Mouse (Mus musculus): Measurements from ENCODE around the gene Lrrc10b.
A peak's percentile ranks its signal among the peaks of the same experiment; 100 is the strongest.

The Lrrc10b gene

DNA sequence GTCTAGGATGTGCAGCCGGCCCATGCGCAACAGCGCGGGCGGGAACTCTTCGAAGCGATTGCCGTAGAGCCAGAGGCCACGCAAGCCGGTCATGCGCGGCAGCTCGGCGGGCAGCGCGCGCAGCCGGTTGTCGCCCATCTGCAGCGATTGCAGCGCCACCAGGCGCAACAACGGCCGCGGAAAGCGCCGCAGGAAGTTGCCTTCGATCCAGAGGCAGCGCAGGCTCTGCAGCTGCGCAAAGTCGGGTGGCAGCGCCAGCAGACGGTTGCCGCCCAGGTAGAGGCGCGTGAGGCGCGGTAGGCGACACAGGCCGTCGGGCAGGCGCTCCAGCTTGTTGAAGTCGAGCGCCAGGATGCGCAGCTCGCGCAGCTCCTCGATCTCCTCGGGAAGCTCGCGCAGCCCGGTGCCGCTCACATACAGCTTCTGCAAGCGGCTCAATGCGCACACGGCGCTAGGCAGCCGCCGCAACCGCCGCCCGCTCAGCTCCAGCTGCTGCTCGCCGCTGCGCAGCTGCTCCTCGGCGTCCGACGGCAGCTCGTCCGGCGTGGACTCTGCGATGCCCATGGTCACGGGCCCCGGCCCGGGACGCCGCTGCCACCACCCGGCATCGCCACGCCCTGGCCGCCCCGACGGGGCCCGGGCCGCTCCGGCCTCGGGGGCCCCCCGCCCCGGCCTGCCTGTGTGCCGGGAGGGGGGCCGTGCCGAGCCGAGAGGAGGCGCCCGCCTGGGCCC is at the start of gene Lrrc10b:
Gene Lrrc10b (minus strand): TSS at position 722 of the 732 bp plus-strand sequence.
- peak; percentile 71 to 78 for DNase-seq (ENCODE audit: low spot score in 2 of 2)

DNA sequence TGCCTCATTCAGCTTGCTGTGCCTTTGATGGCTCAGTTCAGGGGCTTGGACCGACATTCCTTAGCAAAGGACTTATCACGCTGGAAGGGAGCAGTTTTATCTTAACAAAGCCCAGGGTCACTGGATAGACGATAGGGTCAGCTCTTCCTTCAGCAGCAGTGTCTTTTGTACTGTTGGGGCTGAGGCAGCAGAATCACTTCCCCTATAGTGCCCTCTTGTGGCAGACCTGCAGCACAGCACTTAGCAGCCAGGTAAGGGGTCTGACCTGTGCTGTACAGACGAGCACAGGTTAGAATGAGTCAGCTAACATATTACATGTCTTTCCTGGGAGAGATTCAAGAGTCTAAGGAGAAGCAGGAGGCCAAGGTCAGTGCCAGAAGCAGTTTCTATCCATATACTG is 45.3 kb upstream of the Lrrc10b start:
- no peak for DNase-seq (ENCODE audit: low spot score in 2 of 2)

- DNase-seq (ENCODE audit: low spot score in 2 of 2), result no peak
Observed at GRCm38 (mm10) chr19:10500581-10500980, 43.3 kb upstream of the Lrrc10b start.

- no peak for DNase-seq (ENCODE audit: low spot score in 2 of 2)
Observed at GRCm38 (mm10) chr19:10497512-10498160, 40.4 kb upstream of the Lrrc10b start.

DNA sequence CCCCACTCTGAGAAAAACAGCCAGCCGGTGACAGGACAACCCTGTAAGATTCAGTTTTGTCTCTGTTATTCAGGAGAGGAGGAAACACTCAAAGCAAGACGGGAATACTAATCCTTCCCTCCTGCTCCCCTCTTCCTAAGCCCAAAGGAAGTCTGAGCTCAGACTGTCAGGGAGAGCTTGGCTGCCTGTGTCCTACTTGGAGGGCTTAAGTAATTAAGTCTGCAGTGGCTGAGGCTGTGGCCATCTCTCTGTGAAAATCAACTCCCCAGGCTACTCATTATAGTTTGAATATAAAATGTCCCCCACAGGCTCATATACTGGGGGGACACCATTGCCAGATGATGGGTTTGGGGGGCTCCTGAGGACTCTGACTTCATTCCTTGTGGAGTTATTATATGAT is 39.7 kb upstream of the Lrrc10b start:
- DNase-seq (ENCODE audit: low spot score in 2 of 2), result no peak

GRCm38 (mm10) chr19:10495670-10496069 is 38.4 kb upstream of the Lrrc10b start:
- no peak for DNase-seq (ENCODE audit: low spot score in 2 of 2)

DNA sequence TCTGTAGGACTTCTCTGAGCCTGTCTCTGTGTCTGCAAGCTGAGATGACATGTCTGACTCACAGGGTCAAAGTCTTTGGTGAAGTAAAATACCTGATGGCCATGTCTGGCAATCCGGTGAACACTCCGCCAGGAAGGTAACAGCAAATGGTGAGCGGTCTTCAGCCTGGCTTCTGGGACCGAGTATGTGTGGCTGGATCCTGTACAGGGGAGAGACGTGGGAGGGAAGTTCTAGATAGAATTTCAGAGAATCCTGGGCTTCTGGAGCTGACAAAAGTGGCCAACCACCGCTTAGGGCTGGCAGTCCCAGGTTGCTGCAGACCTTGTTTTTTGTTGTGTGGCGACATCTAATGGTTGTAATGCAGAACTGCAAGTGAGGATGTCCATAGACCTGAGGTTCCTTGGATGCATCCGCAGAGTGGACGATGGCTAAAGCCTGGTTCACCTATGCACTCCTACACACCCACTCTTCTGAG is 29.0 kb upstream of the Lrrc10b start:
- DNase-seq (ENCODE audit: low spot score in 2 of 2), result peak in 1 of 2 experiments; percentile 75

- DNase-seq (ENCODE audit: low spot score in 2 of 2), result no peak
Observed at GRCm38 (mm10) chr19:10482703-10483102, 25.4 kb upstream of the Lrrc10b start, which contains the start of gene Ppp1r32. Gene Ppp1r32 (minus strand): TSS chr19:10482928.

DNA sequence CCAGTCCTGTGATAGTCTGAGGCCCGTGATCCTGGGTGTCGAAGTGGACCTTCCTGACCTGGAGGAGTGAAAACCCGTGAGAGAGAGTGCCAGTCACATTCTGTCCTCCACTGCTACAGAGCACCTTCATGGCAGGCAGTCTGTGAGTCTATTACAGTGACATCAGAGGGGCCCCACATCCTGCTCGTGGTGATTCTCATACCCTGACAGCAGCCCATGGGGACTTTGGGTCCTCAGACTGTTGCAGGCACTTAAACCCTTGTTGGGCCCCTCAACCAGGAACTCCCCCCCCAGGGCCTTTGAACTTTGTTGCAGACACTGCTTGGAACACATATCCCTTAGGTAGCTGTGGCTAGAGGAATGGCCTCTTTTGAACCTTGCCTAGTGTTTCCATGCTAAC is 22.3 kb upstream of the Lrrc10b start:
- DNase-seq (ENCODE audit: low spot score in 2 of 2), result no peak

- no peak for DNase-seq (ENCODE audit: low spot score in 2 of 2)
Observed at GRCm38 (mm10) chr19:10473779-10474178, 16.5 kb upstream of the Lrrc10b start.

- DNase-seq (ENCODE audit: low spot score in 2 of 2), result peak; percentile 30 to 49
Observed at GRCm38 (mm10) chr19:10472958-10473357, 15.7 kb upstream of the Lrrc10b start.

DNA sequence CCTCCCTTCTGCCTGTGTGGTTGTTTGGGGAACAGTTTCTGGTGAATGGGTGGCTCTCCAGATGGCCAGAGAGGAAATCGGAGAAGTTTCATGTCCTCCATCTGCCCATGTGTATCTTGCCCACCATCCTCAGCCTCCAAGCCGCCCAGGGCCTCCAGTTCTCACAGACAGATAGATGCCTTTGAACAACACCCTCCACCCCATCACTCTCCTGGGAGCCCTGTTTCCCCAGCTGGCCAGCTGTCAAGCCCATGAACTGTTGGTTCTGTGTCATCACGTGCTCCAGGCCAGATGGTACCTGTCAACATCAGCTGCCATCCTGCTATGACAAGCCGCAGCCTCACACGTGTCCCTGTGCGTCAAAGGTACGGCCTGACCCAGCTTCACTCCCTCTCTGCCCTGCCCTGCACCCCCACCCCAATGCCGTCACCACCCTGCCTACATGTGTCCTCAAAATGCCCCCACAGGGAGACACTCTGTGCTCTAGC is 11.9 kb upstream of the Lrrc10b start:
- DNase-seq (ENCODE audit: low spot score in 2 of 2), result peak; percentile 28 to 48

DNA sequence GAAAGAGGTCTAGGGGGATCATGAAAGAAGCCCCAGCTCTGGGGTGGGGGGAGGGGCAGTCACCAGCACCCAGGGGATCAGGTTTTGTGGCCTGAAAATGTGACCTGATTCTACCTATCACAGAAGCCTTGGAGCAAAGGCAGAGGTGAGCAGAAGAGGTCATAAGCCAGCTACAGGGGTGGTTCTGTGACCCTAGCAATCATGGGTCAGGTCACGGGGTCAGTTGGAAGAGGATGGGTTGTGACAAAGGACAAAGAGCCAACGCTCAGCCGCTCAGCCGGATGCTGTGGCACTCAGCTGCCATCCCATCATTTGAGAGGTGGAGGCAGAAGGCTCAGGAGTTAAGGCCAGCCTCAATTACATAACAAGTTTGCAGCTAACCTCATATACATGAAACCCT is 7.2 kb upstream of the Lrrc10b start:
- DNase-seq (ENCODE audit: low spot score in 2 of 2), result no peak

DNA sequence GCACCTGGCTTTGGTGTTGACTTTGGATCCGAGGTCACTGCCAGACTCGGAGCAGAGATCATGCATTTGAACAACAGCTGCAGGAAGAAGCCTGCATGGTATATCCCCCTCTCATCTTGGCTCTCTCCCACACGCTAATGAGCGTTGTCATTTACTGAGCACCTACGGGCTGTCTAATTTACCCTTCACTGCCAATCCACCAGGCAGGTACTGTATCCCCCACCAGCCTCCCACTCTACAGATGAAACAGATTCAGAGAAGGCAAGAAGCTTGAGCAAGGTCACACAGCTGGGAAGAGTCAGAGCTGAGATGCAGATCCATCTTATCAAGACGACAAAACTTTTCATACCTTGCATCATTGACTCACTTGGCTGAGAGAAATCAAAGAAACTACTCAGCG is 4.3 kb upstream of the Lrrc10b start:
- no peak for DNase-seq (ENCODE audit: low spot score in 2 of 2)

GRCm38 (mm10) chr19:10459907-10460306 is 2.6 kb upstream of the Lrrc10b start:
- no peak for DNase-seq (ENCODE audit: low spot score in 2 of 2)

- DNase-seq (ENCODE audit: low spot score in 2 of 2), result peak; percentile 39 to 56
Observed at GRCm38 (mm10) chr19:10458096-10458495, 823 bp upstream of the Lrrc10b start.

- DNase-seq (ENCODE audit: low spot score in 2 of 2), result no peak
Observed at GRCm38 (mm10) chr19:10457484-10457800, 169 bp upstream of the Lrrc10b start.

GRCm38 (mm10) chr19:10455437-10455806 is 1.9 kb downstream of the Lrrc10b start:
- DNase-seq (ENCODE audit: low spot score in 2 of 2), result no peak

- DNase-seq (ENCODE audit: low spot score in 2 of 2), result no peak
Observed at GRCm38 (mm10) chr19:10454718-10455436, 2.4 kb downstream of the Lrrc10b start.

GRCm38 (mm10) chr19:10449708-10450107 is 7.6 kb downstream of the Lrrc10b start:
- peak; percentile 75 to 89 for DNase-seq (ENCODE audit: low spot score in 2 of 2)

- no peak for DNase-seq (ENCODE audit: low spot score in 2 of 2)
Observed at GRCm38 (mm10) chr19:10449190-10449589, 8.1 kb downstream of the Lrrc10b start.

DNA sequence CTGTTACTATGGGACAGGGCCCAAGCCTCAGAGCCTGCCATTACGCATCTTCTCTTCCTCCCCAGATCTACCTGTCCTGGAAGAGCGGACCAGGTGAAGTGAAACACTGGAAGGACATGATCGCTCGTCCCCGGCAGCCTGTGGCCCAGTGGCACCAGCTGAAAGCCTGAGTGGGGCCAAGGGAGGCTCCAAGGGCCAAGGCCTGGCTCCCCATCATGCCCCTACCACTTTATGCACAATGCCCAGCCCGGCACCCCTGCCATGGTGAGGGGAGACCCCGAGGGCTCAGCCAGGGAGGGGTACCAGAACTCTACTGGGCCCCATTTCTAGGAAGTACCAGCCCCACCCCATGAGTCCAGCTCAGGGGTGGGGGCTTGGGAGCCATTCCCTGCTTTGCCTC is 9.0 kb downstream of the Lrrc10b start:
- no peak for DNase-seq (ENCODE audit: low spot score in 2 of 2)
